Mouse (Mus musculus) heart, embryonic 14.5 days (tissue): ENCODE measurements around the gene Rab3a. TPM values are rescaled to one million over a fixed set of nuclear protein-coding genes. Genes with fewer than 3 reads are reported as not detected.

Experiments used
- ATAC-seq: fragments of 200-750 bp; cut with Nextera tagmentation; 2 replicates; pipeline ENCODE4 v1.8.0; 2017; ENCODE audit warnings: low read depth, moderate TSS enrichment; ENCODE audit not compliant: insufficient number of reproducible peaks, insufficient read depth, low FRiP score
- H3K27ac ChIP-seq, 2 experiments: fragments of 200-500 bp in 1 of 2; fragments of 300-500 bp in 1 of 2; sonication (generic) in 1 of 2; replicated peaks in 1 of 2; 2 replicates each; pipeline ENCODE4 v1.5.1; 2012 to 2014; ENCODE audit warnings: low read depth in 2 of 2, low read length in 2 of 2, control low read depth in 1 of 2, mild to moderate bottlenecking in 1 of 2, mixed read lengths in 1 of 2; ENCODE audit not compliant: control insufficient read depth in 1 of 2, insufficient read depth in 1 of 2
- H3K27me3 ChIP-seq: fragments of 300-500 bp; sonication (generic); 2 replicates; pipeline ENCODE4 v1.6.1; 2014; ENCODE audit warnings: mild to moderate bottlenecking, low read length, control low read depth; ENCODE audit not compliant: control insufficient read depth, insufficient read depth
- H3K36me3 ChIP-seq: fragments of 300-500 bp; sonication (generic); 2 replicates; pipeline ENCODE4 v1.6.1; 2014; ENCODE audit warnings: mild to moderate bottlenecking, control low read depth, low read length, mixed read lengths; ENCODE audit not compliant: control insufficient read depth, insufficient read depth
- H3K4me1 ChIP-seq, 2 experiments: fragments of 200-500 bp in 1 of 2; fragments of 300-500 bp in 1 of 2; sonication (generic) in 1 of 2; 2 replicates each; pipeline ENCODE4 v1.6.1; 2012 to 2014; ENCODE audit warnings: low read length in 2 of 2, control low read depth in 1 of 2, mixed read lengths in 1 of 2; ENCODE audit not compliant: control insufficient read depth in 2 of 2, insufficient read depth in 2 of 2
- H3K4me2 ChIP-seq: fragments of 300-500 bp; sonication (generic); 2 replicates; pipeline ENCODE4 v1.6.1; 2014; ENCODE audit warnings: mild to moderate bottlenecking, low read length
- H3K4me3 ChIP-seq, 2 experiments: fragments of 200-500 bp in 1 of 2; fragments of 300-500 bp in 1 of 2; sonication (generic) in 1 of 2; 2 replicates each; pipeline ENCODE4 v1.5.1; 2012 to 2014; ENCODE audit warnings: low read length in 2 of 2, mild to moderate bottlenecking in 2 of 2, control low read depth in 1 of 2, low read depth in 1 of 2, moderate library complexity in 1 of 2; ENCODE audit not compliant: control insufficient read depth in 1 of 2, insufficient read depth in 1 of 2
- H3K9ac ChIP-seq: fragments of 300-500 bp; sonication (generic); 2 replicates; pipeline ENCODE4 v1.6.1; 2014; ENCODE audit warnings: mild to moderate bottlenecking, low read length
- H3K9me3 ChIP-seq: fragments of 300-500 bp; sonication (generic); 2 replicates; pipeline ENCODE4 v1.6.1; 2016; ENCODE audit warnings: low read length, control low read depth; ENCODE audit not compliant: control insufficient read depth
- WGBS: fragments of 180-500 bp; shearing (Covaris S2); extraction: QIAGEN DNeasy Blood & Tissue Kit; methylation state at CpG from one replicate; pipeline ENCODE4 v1.1.7; 2014; 5-methylcytosine and 5-hydroxymethylcytosine counted together
- polyA plus RNA-seq: library from polyadenylated mRNA; unstranded; fragments of >200 nt; fragmentation: Nextera tagmentation; extraction: Ambion mirVana; gene quantifications from 2 replicates; pipeline ENCODE4 v1.2.1, GENCODE M21; 2014

Gene Rab3a
- polyA plus RNA-seq, 1 experiment from 2014 or later, result 25.7 TPM

- Histone ChIP-seq H3K36me3 (peaks cover 28% of the 10 kb centered on the region), H3K27me3 (no peaks in the 10 kb centered on the region), H3K27ac (peak within 1 kb of the TSS; percentile 78 to 85), H3K9me3 (no peaks in the 10 kb centered on the region), H3K4me3 (peak within 1 kb of the TSS; percentile 63 to 80), H3K9ac (peak within 1 kb of the TSS; percentile 93), H3K4me2 (peak within 1 kb of the TSS; percentile 99), H3K4me1 (peaks cover 8 to 23% of the 10 kb centered on the region in 2 experiments)
- under 1% methylated on average over 55 of the region's 55 CpGs for WGBS
- ATAC-seq, result peak; percentile 95
Measured at GRCm38 (mm10) chr8:70760775-70761406, 6.4 kb downstream of the Rab3a start, which contains the start of gene Mpv17l2. Gene Mpv17l2 (minus strand): TSS chr8:70760946.

GRCm38 (mm10) chr8:70762118-70762517 lies 7.6 kb downstream of the Rab3a start:
- Histone ChIP-seq H3K27me3 (no peaks in the 10 kb centered on the region), H3K9me3 (no peaks in the 10 kb centered on the region), H3K4me1 (peaks cover 16 to 35% of the 10 kb centered on the region in 2 experiments), H3K9ac (no peak overlapping the region), H3K4me3 (no peak overlapping the region), H3K27ac (no peak overlapping the region), H3K4me2 (no peak overlapping the region), H3K36me3 (peaks cover 16% of the 10 kb centered on the region)
- no peak for ATAC-seq
- 79% methylated on average over 1 of the region's 1 CpGs for WGBS

- Histone ChIP-seq H3K9me3 (no peaks in the 10 kb centered on the region), H3K4me1 (peaks cover 16 to 35% of the 10 kb centered on the region in 2 experiments), H3K4me2 (no peak overlapping the region), H3K36me3 (peaks cover 10% of the 10 kb centered on the region), H3K9ac (no peak overlapping the region), H3K27ac (no peak overlapping the region), H3K4me3 (no peak overlapping the region), H3K27me3 (no peaks in the 10 kb centered on the region)
- no peak for ATAC-seq
- 7% methylated on average over 3 of the region's 3 CpGs for WGBS
Measured at GRCm38 (mm10) chr8:70763354-70763753, 8.9 kb downstream of the Rab3a start.

GRCm38 (mm10) chr8:70764026-70764425 lies 9.5 kb downstream of the Rab3a start:
- ATAC-seq, result no peak
- H3K4me1 ChIP-seq, result peaks cover 16 to 32% of the 10 kb centered on the region in 2 experiments
- 50% methylated on average over 8 of the region's 8 CpGs for WGBS
- no peak overlapping the region for H3K4me2 ChIP-seq
- H3K9me3 ChIP-seq, result no peaks in the 10 kb centered on the region
- H3K4me3 ChIP-seq, result no peak overlapping the region
- no peak overlapping the region for H3K27ac ChIP-seq
- H3K27me3 ChIP-seq, result no peaks in the 10 kb centered on the region
- peaks cover 14% of the 10 kb centered on the region for H3K36me3 ChIP-seq
- no peak overlapping the region for H3K9ac ChIP-seq

- Histone ChIP-seq H3K27me3 (no peaks in the 10 kb centered on the region), H3K9ac (no peak overlapping the region), H3K27ac (no peak overlapping the region), H3K9me3 (no peaks in the 10 kb centered on the region), H3K4me2 (no peak overlapping the region), H3K4me1 (peaks cover 16 to 25% of the 10 kb centered on the region in 2 experiments), H3K4me3 (no peak overlapping the region), H3K36me3 (peaks cover 17% of the 10 kb centered on the region)
- no peak for ATAC-seq
- WGBS, result 95% methylated on average over 13 of the region's 13 CpGs
Measured at GRCm38 (mm10) chr8:70764676-70765075, 10.2 kb downstream of the Rab3a start.

- Histone ChIP-seq H3K27me3 (no peaks in the 10 kb centered on the region), H3K9ac (peak overlapping the region; percentile 71), H3K4me2 (peak overlapping the region; percentile 82), H3K4me1 (peaks cover 13 to 19% of the 10 kb centered on the region in 2 experiments; a peak in 3 of 4 replicates), H3K36me3 (peaks cover 24% of the 10 kb centered on the region), H3K9me3 (no peaks in the 10 kb centered on the region), H3K27ac (no peak overlapping the region), H3K4me3 (peak overlapping the region in 1 of 2 experiments; percentile 49; a peak in 2 of 4 replicates)
- 74% methylated on average over 9 of the region's 9 CpGs for WGBS
- ATAC-seq, result no peak
Measured at GRCm38 (mm10) chr8:70765329-70765728, 10.8 kb downstream of the Rab3a start.

- Histone ChIP-seq H3K4me1 (peaks cover 13 to 18% of the 10 kb centered on the region in 2 experiments; a peak in 3 of 4 replicates), H3K36me3 (peaks cover 31% of the 10 kb centered on the region), H3K4me2 (peak overlapping the region; percentile 82), H3K27me3 (no peaks in the 10 kb centered on the region), H3K9me3 (no peaks in the 10 kb centered on the region), H3K27ac (no peak overlapping the region), H3K4me3 (peak overlapping the region; percentile 46 to 49), H3K9ac (peak overlapping the region; percentile 71)
- WGBS, result under 1% methylated on average over 34 of the region's 34 CpGs
- no peak for ATAC-seq
Measured at GRCm38 (mm10) chr8:70765838-70766570, 11.5 kb downstream of the Rab3a start.
